Mouse (Mus musculus) small intestine, adult 2 months (tissue): Measurements from ENCODE around the gene Exoc3. TPM values are rescaled to one million over a fixed set of nuclear protein-coding genes. Genes with fewer than 3 reads are reported as not detected.

Experiments
- H3K27ac ChIP-seq: fragments of 200-500 bp; 2 replicates; pipeline ENCODE4 v1.5.1; 2012; ENCODE audit warnings: low read depth, low read length, control low read depth, inconsistent platforms; ENCODE audit not compliant: insufficient read depth
- H3K27me3 ChIP-seq: fragments of 200-500 bp; 2 replicates; pipeline ENCODE4 v1.6.1; 2012; ENCODE audit warnings: mild to moderate bottlenecking, moderate library complexity, low read length, inconsistent platforms; ENCODE audit not compliant: control insufficient read depth, insufficient read depth
- H3K36me3 ChIP-seq: fragments of 200-500 bp; 2 replicates; pipeline ENCODE4 v1.6.1; 2012; ENCODE audit warnings: mild to moderate bottlenecking, low read length, control low read depth, inconsistent platforms; ENCODE audit not compliant: control insufficient read depth, insufficient read depth
- H3K4me1 ChIP-seq: fragments of 200-500 bp; 2 replicates; pipeline ENCODE4 v1.6.1; 2012; ENCODE audit warnings: low read length, inconsistent platforms, mixed read lengths; ENCODE audit not compliant: control insufficient read depth, insufficient read depth, insufficient read length
- H3K4me3 ChIP-seq: fragments of 200-500 bp; 2 replicates; pipeline ENCODE4 v1.5.1; 2012; ENCODE audit warnings: low read depth, mild to moderate bottlenecking, control low read depth, inconsistent platforms, low read length, moderate library complexity
- CTCF ChIP-seq: fragments of 200-500 bp; IDR thresholded peaks from 2 replicates; pipeline ENCODE4 v1.5.1; 2012; ENCODE audit warnings: low read depth, mild to moderate bottlenecking, control low read depth, inconsistent platforms, low read length, moderate library complexity, mixed read lengths; ENCODE audit not compliant: insufficient replicate concordance, insufficient read length; ENCODE audit errors: extremely low read depth
- POLR2A ChIP-seq: fragments of 200-500 bp; IDR thresholded peaks from 2 replicates; pipeline ENCODE4 v1.6.1; 2012; ENCODE audit warnings: low read depth, mild to moderate bottlenecking, control low read depth, inconsistent platforms, low read length, moderate library complexity
- WGBS: fragments of 180-500 bp; shearing (Covaris S2); methylation state at CpG from one replicate; pipeline ENCODE4 v1.1.7; 2018; 5-methylcytosine and 5-hydroxymethylcytosine counted together
- polyA plus RNA-seq: library from polyadenylated mRNA; depleted of rRNA; stranded (reverse); fragments of >200 nt; gene quantifications from 2 replicates; pipeline ENCODE4 v1.2.3, GENCODE M21; 2012; rRNA removed

The Exoc3 gene
- polyA plus RNA-seq = 18.2 and 45.1 TPM in 2 replicates

GRCm38 (mm10) chr13:74208317-74208985 is at the start of gene Exoc3:
Exoc3 (minus strand) TSS chr13:74208732.
- under 1% methylated on average over 39 of the region's 39 CpGs for WGBS
- TF ChIP-seq CTCF (no peak), POLR2A (peak; percentile 78)
- Histone ChIP-seq H3K4me1 (no peaks in the 10 kb centered on the region), H3K27ac (peak within 1 kb of the TSS; percentile 96), H3K36me3 (peaks cover 15% of the 10 kb centered on the region), H3K27me3 (no peaks in the 10 kb centered on the region), H3K4me3 (peak within 1 kb of the TSS; percentile 75)

- Histone ChIP-seq H3K27me3 (no peaks in the 10 kb centered on the region), H3K36me3 (no peaks in the 10 kb centered on the region), H3K27ac (no peak overlapping the region), H3K4me3 (no peak overlapping the region), H3K4me1 (peaks cover 7% of the 10 kb centered on the region)
- no peak for TF ChIP-seq POLR2A
- no peak for TF ChIP-seq CTCF
Measured at GRCm38 (mm10) chr13:74246494-74246893, 38.0 kb upstream of the Exoc3 start.

GRCm38 (mm10) chr13:74245899-74246231 is 37.3 kb upstream of the Exoc3 start:
- Histone ChIP-seq H3K4me3 (no peak overlapping the region), H3K4me1 (peaks cover 7% of the 10 kb centered on the region), H3K27me3 (no peaks in the 10 kb centered on the region), H3K27ac (peak overlapping the region; percentile 59), H3K36me3 (no peaks in the 10 kb centered on the region)
- TF ChIP-seq CTCF (no peak), POLR2A (no peak)
- 66% methylated on average over 4 of the region's 4 CpGs for WGBS

DNA sequence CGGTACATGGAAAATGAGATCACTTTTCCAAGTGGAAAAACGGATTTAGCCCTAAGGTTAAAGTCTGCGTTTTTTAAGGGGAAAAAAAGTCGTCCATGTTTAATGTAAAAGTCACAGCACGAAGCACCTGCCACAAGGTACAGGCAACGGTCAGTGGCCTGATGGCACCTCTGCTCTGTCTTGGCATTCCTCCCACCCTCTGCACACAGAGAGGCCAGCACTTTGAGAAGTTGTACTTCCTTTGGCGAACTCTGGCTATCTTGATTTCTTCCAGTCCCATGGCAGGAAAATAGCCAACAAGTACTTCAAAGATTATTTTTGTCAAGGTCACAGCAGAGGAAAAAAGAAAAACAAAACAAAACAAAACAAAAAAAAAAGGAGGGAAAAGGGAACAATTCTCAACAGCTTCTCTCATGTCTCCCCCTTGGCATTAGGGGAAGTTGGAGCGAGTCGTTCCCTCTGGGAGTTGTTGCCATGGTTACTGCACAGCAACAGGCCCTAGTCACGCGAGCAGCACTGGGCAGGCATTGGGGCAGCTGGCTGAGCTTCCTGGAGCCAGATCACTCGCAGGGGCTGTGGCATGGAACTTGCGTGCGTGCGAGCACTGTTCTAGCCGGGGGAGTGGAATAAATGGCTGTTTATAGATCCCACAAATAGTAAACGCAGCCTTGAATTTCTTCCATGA is 36.8 kb upstream of the Exoc3 start:
- no peak overlapping the region for H3K4me3 ChIP-seq
- TF ChIP-seq POLR2A (no peak), CTCF (no peak)

DNA sequence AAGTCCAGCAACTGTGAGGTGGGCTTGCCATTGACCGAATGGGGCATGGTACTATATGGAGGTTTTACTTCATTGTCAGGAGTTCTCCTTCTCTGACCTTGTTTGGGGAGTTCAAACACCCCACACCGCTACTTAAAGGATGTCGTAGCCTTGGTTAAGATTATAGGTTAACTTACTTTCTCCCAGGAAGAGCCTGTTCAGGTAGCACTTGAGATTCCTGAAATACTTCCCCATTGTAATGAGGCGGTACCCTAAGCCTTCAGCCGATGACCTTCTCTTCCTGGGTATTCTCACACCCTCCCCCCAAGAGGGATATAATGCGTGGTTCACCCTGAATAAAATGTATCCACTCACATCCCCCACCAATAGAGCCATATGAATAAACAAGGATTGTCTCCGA is 29.0 kb upstream of the Exoc3 start:
- Histone ChIP-seq H3K36me3 (no peaks in the 10 kb centered on the region), H3K4me3 (no peak overlapping the region), H3K4me1 (no peaks in the 10 kb centered on the region), H3K27me3 (no peaks in the 10 kb centered on the region), H3K27ac (no peak overlapping the region)
- 57% methylated on average over 7 of the region's 7 CpGs for WGBS
- TF ChIP-seq CTCF = no peak

More for the DNA sequence above, 36.8 kb upstream of the Exoc3 start:
- Histone ChIP-seq H3K27me3 (no peaks in the 10 kb centered on the region), H3K36me3 (no peaks in the 10 kb centered on the region), H3K27ac (peak overlapping the region; percentile 59), H3K4me1 (peaks cover 7% of the 10 kb centered on the region)
- 25% methylated on average over 17 of the region's 17 CpGs for WGBS

DNA sequence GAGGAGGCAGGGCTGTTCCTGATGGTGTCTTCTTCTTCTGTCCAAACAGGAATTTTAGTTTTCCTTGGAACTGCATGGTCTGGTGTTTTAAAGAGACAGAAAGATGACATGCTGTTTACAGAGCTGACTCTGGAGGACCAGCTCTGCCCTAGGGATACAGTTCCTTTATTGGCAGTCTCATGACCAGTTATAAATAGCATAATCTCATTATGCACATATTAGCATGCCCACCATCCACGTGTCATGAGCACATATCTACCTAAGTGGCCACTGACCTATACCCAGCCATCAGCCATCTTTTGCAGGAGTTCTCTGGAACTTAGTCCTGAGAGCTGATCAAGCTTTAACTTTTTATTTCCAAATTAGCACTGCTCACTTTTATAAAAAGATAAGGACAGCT is 12.1 kb upstream of the Exoc3 start:
- no peak overlapping the region for H3K27ac ChIP-seq
- peaks cover 2% of the 10 kb centered on the region; the same call in 1 of the 2 replicates for H3K36me3 ChIP-seq
- no peaks in the 10 kb centered on the region for H3K27me3 ChIP-seq
- H3K4me1 ChIP-seq = no peaks in the 10 kb centered on the region
- no peak overlapping the region for H3K4me3 ChIP-seq
- WGBS = 29% methylated on average over 1 of the region's 1 CpGs
- TF ChIP-seq CTCF = no peak
- TF ChIP-seq POLR2A = no peak

- Histone ChIP-seq H3K27me3 (no peaks in the 10 kb centered on the region), H3K27ac (no peak overlapping the region), H3K36me3 (peaks cover 2% of the 10 kb centered on the region; the same call in 1 of the 2 replicates), H3K4me1 (no peaks in the 10 kb centered on the region), H3K4me3 (no peak overlapping the region)
- 87% methylated on average over 3 of the region's 3 CpGs for WGBS
- TF ChIP-seq CTCF (no peak), POLR2A (no peak)
Measured at GRCm38 (mm10) chr13:74218441-74218840, 9.9 kb upstream of the Exoc3 start.
